Mouse (Mus musculus): ENCODE measurements around the gene Anxa9. TPM values are rescaled to one million over a fixed set of nuclear protein-coding genes. Genes with fewer than 3 reads are reported as not detected.
"Not testable (repeated sequence)": the region's sequence is repeated elsewhere in the genome, so short reads cannot be mapped to it uniquely, and the experiment has no call there.

Gene Anxa9
- 15.5 and 18.0 TPM in 2 replicates for total RNA-seq (2014; fragmentation: Nextera tagmentation)
- 5.0 and 5.4 TPM in 2 replicates for total RNA-seq (2017)

GRCm38 (mm10) chr3:95307100-95307499, at the start of gene Anxa9:
Gene Anxa9, minus strand, starts transcription at chr3:95307176.
- ATAC-seq (replicated peaks; ENCODE audit: poor library complexity, severe bottlenecking): no peak

- peak; percentile 46 for ATAC-seq (replicated peaks; ENCODE audit: poor library complexity, severe bottlenecking)
These were observed 49.1 kb upstream of the Anxa9 start for GRCm38 (mm10) chr3:95355911-95356544.

- ATAC-seq (replicated peaks; ENCODE audit: poor library complexity, severe bottlenecking): peak; percentile 68
These were observed 42.5 kb upstream of the Anxa9 start for GRCm38 (mm10) chr3:95349491-95349890.

DNA sequence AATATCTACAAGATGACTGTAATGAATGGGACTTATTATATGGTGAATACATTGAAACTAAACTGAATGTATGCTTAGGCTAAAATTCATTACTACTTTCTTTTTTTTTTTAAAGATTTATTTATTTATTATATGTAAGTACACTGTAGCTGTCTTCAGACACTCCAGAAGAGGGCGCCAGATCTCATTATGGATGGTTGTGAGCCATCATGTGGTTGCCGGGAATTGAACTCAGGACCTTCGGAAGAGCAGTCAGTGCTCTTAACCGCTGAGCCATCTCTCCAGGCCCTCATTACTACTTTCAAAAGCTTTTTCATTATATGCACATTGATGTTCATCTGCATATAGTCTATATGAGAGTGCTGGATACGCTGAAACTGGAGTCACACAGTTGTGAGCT, 41.4 kb upstream of the Anxa9 start:
- ATAC-seq (replicated peaks; ENCODE audit: poor library complexity, severe bottlenecking): not testable (repeated sequence)

DNA sequence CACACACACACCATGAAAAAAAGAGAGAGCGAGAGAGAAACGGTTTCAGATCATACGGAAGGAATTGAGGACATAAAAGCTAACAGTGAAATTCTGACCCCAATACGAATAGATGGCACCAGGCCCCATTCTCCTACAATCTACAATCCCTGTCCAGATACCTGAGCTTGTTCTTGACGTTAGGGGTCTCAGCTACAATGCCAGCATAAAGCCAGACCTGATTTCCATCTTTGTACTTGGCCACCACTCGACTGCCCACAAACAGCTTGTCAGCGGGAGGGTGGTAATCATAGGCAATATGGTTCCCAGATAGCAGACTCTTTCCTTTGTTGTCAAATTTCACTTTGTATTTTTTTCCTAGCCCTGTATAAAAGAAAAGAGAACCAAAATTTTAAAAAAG, 39.5 kb upstream of the Anxa9 start:
- no peak for ATAC-seq (replicated peaks; ENCODE audit: poor library complexity, severe bottlenecking)

GRCm38 (mm10) chr3:95343356-95344000, 36.5 kb upstream of the Anxa9 start:
- ATAC-seq (replicated peaks; ENCODE audit: poor library complexity, severe bottlenecking): not testable (repeated sequence)

- ATAC-seq (replicated peaks; ENCODE audit: poor library complexity, severe bottlenecking): no peak
These were observed 31.3 kb upstream of the Anxa9 start for GRCm38 (mm10) chr3:95338251-95338650.

DNA sequence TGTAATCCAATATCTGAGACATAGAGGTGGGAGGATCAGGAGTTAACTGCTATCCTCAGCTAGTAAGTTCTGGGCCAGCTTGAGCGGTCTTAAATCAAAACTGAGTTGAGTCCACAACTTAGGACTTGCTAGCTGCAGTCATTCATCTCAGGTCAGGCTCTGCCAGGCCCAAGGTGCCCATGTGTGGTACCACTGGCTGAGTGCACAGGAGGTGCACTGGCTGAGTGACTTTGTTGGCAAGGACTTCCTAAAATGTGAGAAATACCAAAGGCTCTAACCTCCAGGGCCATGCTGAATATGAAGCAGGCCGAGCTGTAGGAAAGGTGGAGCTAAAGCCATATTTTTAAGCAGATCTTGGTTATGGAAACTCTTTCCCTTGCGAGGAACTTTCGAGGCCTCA, 30.4 kb upstream of the Anxa9 start:
- no peak for ATAC-seq (replicated peaks; ENCODE audit: poor library complexity, severe bottlenecking)

DNA sequence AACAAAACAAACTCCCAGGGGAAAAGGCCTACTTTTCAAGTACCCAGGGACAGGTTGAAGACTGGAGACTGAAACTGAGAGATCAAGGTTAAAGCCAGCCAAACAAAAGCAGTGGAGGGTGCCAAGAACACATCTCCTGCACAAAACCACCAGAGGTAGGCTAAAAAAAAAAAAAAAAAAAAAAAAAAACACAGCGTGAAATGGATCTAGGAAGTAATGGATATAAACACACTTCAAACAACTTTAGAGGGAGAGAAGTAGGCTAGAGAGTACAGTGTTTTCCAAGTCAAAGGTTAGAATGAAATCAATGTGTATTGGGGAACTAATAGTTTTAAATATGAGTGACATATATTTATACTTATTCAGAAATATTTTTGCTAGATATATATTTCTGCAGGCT, 24.6 kb upstream of the Anxa9 start:
- no peak for ATAC-seq (replicated peaks; ENCODE audit: poor library complexity, severe bottlenecking)

GRCm38 (mm10) chr3:95328803-95329404, 21.9 kb upstream of the Anxa9 start:
- no peak for ATAC-seq (replicated peaks; ENCODE audit: poor library complexity, severe bottlenecking)

GRCm38 (mm10) chr3:95324454-95325144, 17.6 kb upstream of the Anxa9 start:
- 0 out of 2 replicates have a peak, but pooled peaks have one; percentile 21 for ATAC-seq (replicated peaks; ENCODE audit: poor library complexity, severe bottlenecking)

GRCm38 (mm10) chr3:95323429-95323828, 16.5 kb upstream of the Anxa9 start:
- ATAC-seq (replicated peaks; ENCODE audit: poor library complexity, severe bottlenecking): no peak

DNA sequence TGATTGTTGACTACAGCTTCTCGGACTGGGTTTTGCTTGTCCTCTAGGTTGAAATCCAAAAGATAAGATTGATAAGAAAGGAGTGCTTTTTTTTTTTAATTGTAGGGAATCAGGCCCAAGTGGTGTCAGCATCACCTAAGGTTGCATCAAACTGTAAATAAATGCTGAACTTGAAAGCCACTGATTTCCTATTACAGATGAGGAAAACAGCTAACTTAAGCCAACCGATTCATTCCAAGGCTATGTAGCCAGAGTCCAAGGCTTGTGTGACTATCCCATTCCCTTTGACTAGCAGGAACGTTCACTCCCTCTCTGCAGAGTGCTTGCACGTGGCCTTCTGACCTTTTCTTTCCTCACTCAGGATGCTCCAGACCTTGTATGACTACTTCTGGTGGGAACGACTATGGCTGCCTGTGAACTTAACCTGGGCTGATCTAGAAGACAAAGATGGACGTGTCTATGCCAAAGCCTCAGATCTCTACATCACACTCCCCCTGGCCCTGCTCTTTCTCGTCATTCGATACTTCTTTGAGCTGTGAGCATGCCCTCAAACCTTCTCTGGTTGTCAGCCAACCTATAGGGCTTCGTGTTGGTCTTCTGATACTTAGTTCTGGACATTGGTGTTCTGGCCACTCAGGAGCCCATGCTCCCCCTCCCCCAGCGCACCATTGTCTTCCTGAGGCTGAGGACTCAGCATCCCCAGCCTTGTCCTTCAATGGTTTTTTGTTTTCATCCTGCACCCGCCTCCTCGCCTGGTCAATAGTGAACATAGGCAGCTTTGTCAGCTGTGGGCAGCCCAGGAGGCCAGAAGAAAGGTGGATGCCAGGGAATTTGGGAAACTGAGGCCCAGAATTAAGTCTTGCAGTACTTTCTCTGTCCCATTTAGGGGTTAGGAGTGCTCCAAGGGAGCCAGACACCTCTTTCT, 13.0 kb upstream of the Anxa9 start:
- no peak for ATAC-seq (replicated peaks; ENCODE audit: poor library complexity, severe bottlenecking)

- ATAC-seq (replicated peaks; ENCODE audit: poor library complexity, severe bottlenecking): no peak
These were observed 12.1 kb upstream of the Anxa9 start for GRCm38 (mm10) chr3:95319110-95319509.

- ATAC-seq (replicated peaks; ENCODE audit: poor library complexity, severe bottlenecking): peak; percentile 50
These were observed 11.6 kb upstream of the Anxa9 start for GRCm38 (mm10) chr3:95318548-95318947.

- 0 out of 2 replicates have a peak, but pooled peaks have one; percentile 12 for ATAC-seq (replicated peaks; ENCODE audit: poor library complexity, severe bottlenecking)
These were observed 10.6 kb upstream of the Anxa9 start for GRCm38 (mm10) chr3:95317414-95318080.

DNA sequence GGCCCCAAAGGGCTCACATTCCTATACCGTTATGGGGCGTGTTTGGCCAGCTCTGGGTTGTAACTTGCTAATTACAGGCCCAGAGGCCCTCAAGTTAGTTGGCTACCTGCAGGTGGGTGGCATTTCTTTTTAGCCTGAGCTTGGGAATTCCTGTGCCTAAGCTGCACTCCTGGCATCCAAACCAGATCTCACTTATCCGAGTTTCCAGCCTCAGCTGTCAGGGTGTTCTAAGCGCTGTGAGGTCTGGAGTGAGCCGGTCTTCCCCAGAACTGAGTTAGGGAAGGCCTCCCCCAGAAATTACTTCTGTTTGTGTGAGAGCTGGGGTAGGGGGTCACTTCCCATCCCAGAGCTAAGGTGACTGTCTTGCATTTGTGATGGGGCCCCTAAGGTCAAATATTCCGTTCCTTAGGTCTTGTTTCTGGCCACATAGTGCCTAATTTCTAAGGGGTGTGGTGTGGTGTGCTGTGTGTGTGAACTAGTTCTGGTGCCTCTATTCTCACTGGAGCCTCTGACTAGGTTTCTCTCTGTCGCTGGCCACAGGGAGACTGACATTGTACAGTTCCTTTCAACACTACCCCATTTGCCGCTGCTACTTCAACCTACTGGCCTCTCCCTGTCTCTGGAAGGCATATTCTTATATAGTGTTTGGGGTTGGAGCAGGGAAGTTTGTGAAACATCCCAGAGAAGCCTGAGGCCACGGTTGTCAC, 9.0 kb upstream of the Anxa9 start:
- no peak for ATAC-seq (replicated peaks; ENCODE audit: poor library complexity, severe bottlenecking)

- peak; percentile 67 for ATAC-seq (replicated peaks; ENCODE audit: poor library complexity, severe bottlenecking)
These were observed 8.3 kb upstream of the Anxa9 start for GRCm38 (mm10) chr3:95315094-95315843.

All from granulocyte monocyte progenitor cell, adult 5-6 weeks (primary cell).